Mouse (Mus musculus) embryonic facial prominence, embryonic 11.5 days (tissue): ENCODE measurements around the gene Syne2. TPM values are rescaled to one million over a fixed set of nuclear protein-coding genes. Genes with fewer than 3 reads are reported as not detected.

Experiments used
- ATAC-seq: fragments of 200-750 bp; cut with Nextera tagmentation; replicated peaks from 2 replicates; pipeline ENCODE4 v1.8.0; 2017; ENCODE audit warnings: low read depth; ENCODE audit not compliant: insufficient number of reproducible peaks, low FRiP score, low TSS enrichment
- DNase-seq: peaks from one replicate; pipeline ENCODE4 v3.0.0-alpha.2; 2015; ENCODE audit warnings: low spot score
- H3K27ac ChIP-seq: fragments of 300-500 bp; sonication (generic); replicated peaks from 2 replicates; pipeline ENCODE4 v1.5.1; 2014; ENCODE audit warnings: mild to moderate bottlenecking, low read depth, low read length, control low read depth
- H3K27me3 ChIP-seq: fragments of 300-500 bp; sonication (generic); 2 replicates; pipeline ENCODE4 v1.6.1; 2014; ENCODE audit warnings: mild to moderate bottlenecking, low read length, moderate library complexity, mixed read lengths; ENCODE audit not compliant: control insufficient read depth, insufficient read depth
- H3K36me3 ChIP-seq: fragments of 300-500 bp; sonication (generic); replicated peaks from 2 replicates; pipeline ENCODE4 v1.6.1; 2014; ENCODE audit warnings: low read depth, mild to moderate bottlenecking, low read length, moderate library complexity, mixed read lengths; ENCODE audit not compliant: control insufficient read depth, insufficient read depth
- H3K4me1 ChIP-seq: fragments of 300-500 bp; sonication (generic); 2 replicates; pipeline ENCODE4 v1.6.1; 2014; ENCODE audit warnings: low read length, mixed read lengths; ENCODE audit not compliant: control insufficient read depth, insufficient read depth
- H3K4me2 ChIP-seq: fragments of 300-500 bp; sonication (generic); 2 replicates; pipeline ENCODE4 v1.6.1; 2014; ENCODE audit warnings: low read depth, mild to moderate bottlenecking, control low read depth, low read length, moderate library complexity
- H3K4me3 ChIP-seq: fragments of 300-500 bp; sonication (generic); 2 replicates; pipeline ENCODE4 v1.5.1; 2014; ENCODE audit warnings: low read depth, low read length, control low read depth
- H3K9ac ChIP-seq: fragments of 300-500 bp; sonication (generic); replicated peaks from 2 replicates; pipeline ENCODE4 v1.6.1; 2014; ENCODE audit warnings: mild to moderate bottlenecking, control low read depth, low read length
- H3K9me3 ChIP-seq: fragments of 300-500 bp; sonication (generic); replicated peaks from 2 replicates; pipeline ENCODE4 v1.6.1; 2016; ENCODE audit warnings: mild to moderate bottlenecking, low read length, inconsistent platforms, mixed read lengths; ENCODE audit not compliant: control insufficient read depth
- WGBS: fragments of 180-500 bp; shearing (Covaris S2); extraction: QIAGEN DNeasy Blood & Tissue Kit; methylation state at CpG from one replicate; pipeline ENCODE4 v1.1.7; 2014; 5-methylcytosine and 5-hydroxymethylcytosine counted together
- polyA plus RNA-seq: library from polyadenylated mRNA; unstranded; fragments of >200 nt; fragmentation: Nextera tagmentation; extraction: Ambion mirVana; gene quantifications from 2 replicates; pipeline ENCODE4 v1.2.1, GENCODE M21; 2014

The Syne2 gene
- polyA plus RNA-seq, 1 experiment from 2014 or later = 73.0 TPM

- Histone ChIP-seq H3K27me3 (no peaks in the 10 kb centered on the region), H3K36me3 (no peaks in the 10 kb centered on the region), H3K9me3 (no peaks in the 10 kb centered on the region), H3K4me3 (no peak overlapping the region), H3K9ac (no peak overlapping the region), H3K4me1 (no peaks in the 10 kb centered on the region), H3K4me2 (no peak overlapping the region), H3K27ac (no peak overlapping the region)
- DNase-seq = no peak
- 83% methylated on average over 12 of the region's 12 CpGs for WGBS
- ATAC-seq = no peak
Observed at GRCm38 (mm10) chr12:75879636-75880317, 61.8 kb downstream of the Syne2 start.

- Histone ChIP-seq H3K4me3 (no peak overlapping the region), H3K9ac (no peak overlapping the region), H3K4me1 (no peaks in the 10 kb centered on the region), H3K27ac (no peak overlapping the region), H3K36me3 (no peaks in the 10 kb centered on the region), H3K9me3 (no peaks in the 10 kb centered on the region), H3K27me3 (no peaks in the 10 kb centered on the region), H3K4me2 (no peak overlapping the region)
- ATAC-seq (no peak), DNase-seq (no peak)
- WGBS = 62% methylated on average over 4 of the region's 4 CpGs
Observed at GRCm38 (mm10) chr12:75881554-75881953, 63.6 kb downstream of the Syne2 start.

- Histone ChIP-seq H3K4me1 (no peaks in the 10 kb centered on the region), H3K9me3 (no peaks in the 10 kb centered on the region), H3K27ac (no peak overlapping the region), H3K9ac (no peak overlapping the region), H3K27me3 (no peaks in the 10 kb centered on the region), H3K4me2 (no peak overlapping the region), H3K36me3 (no peaks in the 10 kb centered on the region), H3K4me3 (no peak overlapping the region)
- no peak for ATAC-seq
- WGBS = 66% methylated on average over 7 of the region's 7 CpGs
- no peak for DNase-seq
Observed at GRCm38 (mm10) chr12:75886161-75886560, 68.2 kb downstream of the Syne2 start.

GRCm38 (mm10) chr12:75886946-75887345 is 69.0 kb downstream of the Syne2 start:
- ATAC-seq (no peak), DNase-seq (no peak)
- Histone ChIP-seq H3K4me3 (no peak overlapping the region), H3K27ac (no peak overlapping the region), H3K9me3 (no peaks in the 10 kb centered on the region), H3K9ac (no peak overlapping the region), H3K4me2 (no peak overlapping the region), H3K4me1 (no peaks in the 10 kb centered on the region), H3K27me3 (no peaks in the 10 kb centered on the region), H3K36me3 (no peaks in the 10 kb centered on the region)
- WGBS = 80% methylated on average over 2 of the region's 2 CpGs

GRCm38 (mm10) chr12:75888721-75889120 is 70.8 kb downstream of the Syne2 start:
- no peak overlapping the region for H3K4me3 ChIP-seq
- H3K9ac ChIP-seq = no peak overlapping the region
- H3K9me3 ChIP-seq = no peaks in the 10 kb centered on the region
- H3K4me1 ChIP-seq = no peaks in the 10 kb centered on the region
- WGBS = 94% methylated on average over 12 of the region's 12 CpGs
- no peaks in the 10 kb centered on the region; the same call in 1 of the 2 replicates for H3K36me3 ChIP-seq
- no peak overlapping the region for H3K4me2 ChIP-seq
- H3K27me3 ChIP-seq = no peaks in the 10 kb centered on the region
- no peak overlapping the region for H3K27ac ChIP-seq
- DNase-seq (no peak), ATAC-seq (no peak)

- no peak overlapping the region for H3K27ac ChIP-seq
- H3K4me1 ChIP-seq = no peaks in the 10 kb centered on the region
- no peak overlapping the region for H3K4me3 ChIP-seq
- DNase-seq = no peak
- no peak overlapping the region for H3K9ac ChIP-seq
- H3K9me3 ChIP-seq = no peaks in the 10 kb centered on the region
- whole genome bisulfite sequencing = 88% methylated on average over 5 of the region's 5 CpGs
- ATAC-seq = no peak
- H3K4me2 ChIP-seq = no peak overlapping the region
- H3K36me3 ChIP-seq = no peaks in the 10 kb centered on the region; the same call in 1 of the 2 replicates
- no peaks in the 10 kb centered on the region for H3K27me3 ChIP-seq
Observed at GRCm38 (mm10) chr12:75891206-75891605, 73.3 kb downstream of the Syne2 start.

- DNase-seq = peak; percentile 52
- Histone ChIP-seq H3K4me2 (no peak overlapping the region), H3K36me3 (no peaks in the 10 kb centered on the region; the same call in 1 of the 2 replicates), H3K9me3 (no peaks in the 10 kb centered on the region), H3K4me1 (no peaks in the 10 kb centered on the region), H3K27ac (no peak overlapping the region), H3K9ac (no peak overlapping the region), H3K4me3 (no peak overlapping the region), H3K27me3 (no peaks in the 10 kb centered on the region)
- no peak for ATAC-seq
- WGBS = 73% methylated on average over 5 of the region's 5 CpGs
Observed at GRCm38 (mm10) chr12:75893392-75893791, 75.5 kb downstream of the Syne2 start.

GRCm38 (mm10) chr12:75894316-75894997 is 76.5 kb downstream of the Syne2 start:
- ATAC-seq (no peak), DNase-seq (no peak)
- no peak overlapping the region for H3K27ac ChIP-seq
- no peak overlapping the region for H3K9ac ChIP-seq
- 73% methylated on average over 9 of the region's 9 CpGs for WGBS
- H3K36me3 ChIP-seq = no peaks in the 10 kb centered on the region; the same call in 1 of the 2 replicates
- no peaks in the 10 kb centered on the region for H3K27me3 ChIP-seq
- no peak overlapping the region for H3K4me3 ChIP-seq
- H3K9me3 ChIP-seq = no peaks in the 10 kb centered on the region
- no peak overlapping the region for H3K4me2 ChIP-seq
- no peaks in the 10 kb centered on the region for H3K4me1 ChIP-seq
